Mouse (Mus musculus) spleen, postnatal 36 days (tissue): Measurements from ENCODE around the gene Ncbp3.
A peak's percentile ranks its signal among the peaks of the same experiment; 100 is the strongest.

Experiments used
- DNase-seq, 2 experiments: peaks; one replicate each; pipeline ENCODE4 v3.0.0; 2022; ENCODE audit warnings: low spot score in 2 of 2, mixed read lengths in 1 of 2

Gene Ncbp3

GRCm38 (mm10) chr11:73137116-73137515 is 89.5 kb downstream of the Ncbp3 start:
- DNase-seq = peak; percentile 11 to 30

GRCm38 (mm10) chr11:73137591-73138501 is 90.3 kb downstream of the Ncbp3 start, which contains the start of gene Haspin:
Gene Haspin, minus strand, starts transcription at chr11:73138294.
- DNase-seq = peak; percentile 87 to 90
